Mouse (Mus musculus) liver, postnatal 0 days (tissue): ENCODE measurements around the gene Zswim4. TPM values are rescaled to one million over a fixed set of nuclear protein-coding genes. Genes with fewer than 3 reads are reported as not detected.

Experiments used
- ATAC-seq: fragments of 200-750 bp; cut with Nextera tagmentation; 2 replicates; pipeline ENCODE4 v1.8.0; 2017; ENCODE audit warnings: mild to moderate bottlenecking, moderate library complexity
- DNase-seq: peaks from one replicate; pipeline ENCODE4 v3.0.0-alpha.2; 2016
- H3K27ac ChIP-seq: fragments of 300-500 bp; sonication (generic); 2 replicates; pipeline ENCODE4 v1.5.1; 2014; ENCODE audit warnings: antibody characterized with exemption, moderate library complexity, mild to moderate bottlenecking, low read depth
- H3K27me3 ChIP-seq: fragments of 300-500 bp; sonication (generic); 2 replicates; pipeline ENCODE4 v1.6.1; 2014; ENCODE audit warnings: low read length, control low read depth, mixed read lengths; ENCODE audit not compliant: insufficient read depth
- H3K36me3 ChIP-seq: fragments of 300-500 bp; sonication (generic); replicated peaks from 2 replicates; pipeline ENCODE4 v1.6.1; 2014; ENCODE audit warnings: mild to moderate bottlenecking, control low read depth, low read length, moderate library complexity, mixed read lengths; ENCODE audit not compliant: insufficient read depth
- H3K4me1 ChIP-seq: fragments of 300-500 bp; sonication (generic); 2 replicates; pipeline ENCODE4 v1.6.1; 2014; ENCODE audit warnings: antibody characterized with exemption, mild to moderate bottlenecking, control low read depth; ENCODE audit not compliant: insufficient read depth
- H3K4me2 ChIP-seq: fragments of 300-500 bp; sonication (generic); 2 replicates; pipeline ENCODE4 v1.6.1; 2014; ENCODE audit warnings: low read depth, mild to moderate bottlenecking, low read length, moderate library complexity, mixed read lengths
- H3K4me3 ChIP-seq: fragments of 300-500 bp; sonication (generic); 2 replicates; pipeline ENCODE4 v1.5.1; 2014; ENCODE audit warnings: low read depth, low read length
- H3K9ac ChIP-seq: fragments of 300-500 bp; sonication (generic); replicated peaks from 2 replicates; pipeline ENCODE4 v1.6.1; 2014; ENCODE audit warnings: mild to moderate bottlenecking, moderate library complexity
- H3K9me3 ChIP-seq: fragments of 300-500 bp; sonication (generic); 2 replicates; pipeline ENCODE4 v1.6.1; 2016; ENCODE audit warnings: mild to moderate bottlenecking, control low read depth, low read length, mixed read lengths
- CTCF ChIP-seq: sonication (generic); IDR thresholded peaks from 2 replicates; pipeline ENCODE4 v1.5.1; 2016; ENCODE audit warnings: antibody characterized with exemption, low read depth
- EP300 ChIP-seq: IDR thresholded peaks from 2 replicates; pipeline ENCODE4 v1.6.1; 2016; ENCODE audit warnings: antibody characterized with exemption, low read depth, mild to moderate bottlenecking
- WGBS: fragments of 180-500 bp; shearing (Covaris S2); extraction: QIAGEN DNeasy Blood & Tissue Kit; methylation state at CpG from one replicate; pipeline ENCODE4 v1.1.7; 2014; ENCODE audit not compliant: insufficient replicate concordance; 5-methylcytosine and 5-hydroxymethylcytosine counted together
- polyA plus RNA-seq: library from polyadenylated mRNA; unstranded; fragments of >200 nt; fragmentation: Nextera tagmentation; extraction: Ambion mirVana; gene quantifications from 2 replicates; pipeline ENCODE4 v1.2.1, GENCODE M21; 2015

Zswim4 gene
- polyA plus RNA-seq, 1 experiment from 2014 or later: 1.4 TPM

GRCm38 (mm10) chr8:84208381-84209380, 28.2 kb downstream of the Zswim4 start:
- WGBS: 39% methylated on average over 17 of the region's 17 CpGs
- H3K27ac ChIP-seq: peak overlapping the region; percentile 86
- peaks cover 27% of the 10 kb centered on the region for H3K36me3 ChIP-seq
- 0 out of 2 replicates have a peak, but pooled peaks have one; percentile 4 for TF ChIP-seq CTCF
- 0 out of 2 replicates have a peak, but pooled peaks have one; percentile 23 for TF ChIP-seq EP300
- H3K9me3 ChIP-seq: no peaks in the 10 kb centered on the region
- no peaks in the 10 kb centered on the region for H3K27me3 ChIP-seq
- ATAC-seq (no peak), DNase-seq (no peak)
- H3K4me3 ChIP-seq: no peak overlapping the region
- peaks cover 14% of the 10 kb centered on the region for H3K4me1 ChIP-seq
- H3K4me2 ChIP-seq: peak overlapping the region; percentile 51
- 0 out of 2 replicates have a peak overlapping the region, but pooled peaks have one; percentile 31 for H3K9ac ChIP-seq

GRCm38 (mm10) chr8:84207811-84208210, 29.0 kb downstream of the Zswim4 start:
- DNase-seq: peak; percentile 70
- ATAC-seq: peak; percentile 9; the same call in 1 of the 2 replicates
- peaks cover 21% of the 10 kb centered on the region for H3K4me1 ChIP-seq
- H3K9me3 ChIP-seq: no peaks in the 10 kb centered on the region
- peak overlapping the region; percentile 51 for H3K4me2 ChIP-seq
- TF ChIP-seq CTCF (no peak), EP300 (no peak)
- H3K4me3 ChIP-seq: no peak overlapping the region
- 43% methylated on average over 7 of the region's 7 CpGs for WGBS
- H3K36me3 ChIP-seq: peaks cover 21% of the 10 kb centered on the region
- H3K9ac ChIP-seq: 0 out of 2 replicates have a peak overlapping the region, but pooled peaks have one; percentile 30
- no peaks in the 10 kb centered on the region for H3K27me3 ChIP-seq
- H3K27ac ChIP-seq: peak overlapping the region; percentile 86

- ATAC-seq: no peak
- H3K27ac ChIP-seq: no peak overlapping the region
- peaks cover 12% of the 10 kb centered on the region for H3K36me3 ChIP-seq
- H3K4me3 ChIP-seq: no peak overlapping the region
- H3K27me3 ChIP-seq: no peaks in the 10 kb centered on the region
- no peak for DNase-seq
- TF ChIP-seq CTCF (0 out of 2 replicates have a peak, but pooled peaks have one; percentile 9), EP300 (no peak)
- H3K9ac ChIP-seq: no peak overlapping the region
- no peak overlapping the region for H3K4me2 ChIP-seq
- 79% methylated on average over 3 of the region's 3 CpGs for WGBS
- H3K4me1 ChIP-seq: peaks cover 33% of the 10 kb centered on the region
- H3K9me3 ChIP-seq: no peaks in the 10 kb centered on the region
These were observed 30.2 kb downstream of the Zswim4 start for GRCm38 (mm10) chr8:84206666-84207065.

GRCm38 (mm10) chr8:84205073-84205472, 31.8 kb downstream of the Zswim4 start:
- DNase-seq: no peak
- WGBS: 83% methylated on average over 5 of the region's 5 CpGs
- no peak for ATAC-seq
- H3K27ac ChIP-seq: no peak overlapping the region
- H3K36me3 ChIP-seq: peaks cover 9% of the 10 kb centered on the region; the same call in 1 of the 2 replicates
- no peak overlapping the region for H3K4me3 ChIP-seq
- peaks cover 8% of the 10 kb centered on the region; the same call in 1 of the 2 replicates for H3K27me3 ChIP-seq
- H3K9ac ChIP-seq: no peak overlapping the region
- no peaks in the 10 kb centered on the region for H3K9me3 ChIP-seq
- H3K4me2 ChIP-seq: no peak overlapping the region
- H3K4me1 ChIP-seq: peaks cover 43% of the 10 kb centered on the region
- TF ChIP-seq CTCF (no peak), EP300 (no peak)

- Histone ChIP-seq H3K36me3 (peaks cover 9% of the 10 kb centered on the region; the same call in 1 of the 2 replicates), H3K4me1 (peaks cover 50% of the 10 kb centered on the region), H3K9me3 (no peaks in the 10 kb centered on the region), H3K27me3 (peaks cover 9% of the 10 kb centered on the region; the same call in 1 of the 2 replicates), H3K27ac (peak overlapping the region; percentile 95), H3K9ac (peak overlapping the region; percentile 66), H3K4me3 (peak overlapping the region; percentile 67), H3K4me2 (peak overlapping the region; percentile 91)
- WGBS: 29% methylated on average over 13 of the region's 13 CpGs
- ATAC-seq: peak; percentile 51
- peak; percentile 64 for DNase-seq
- TF ChIP-seq CTCF: peak; percentile 55
- peak; percentile 47; the same call in 1 of the 2 replicates for TF ChIP-seq EP300
These were observed 32.7 kb downstream of the Zswim4 start for GRCm38 (mm10) chr8:84203975-84204772.
